Mouse (Mus musculus) lung, postnatal 0 days (tissue): ENCODE data around the gene Gm21149.
"Not testable (repeated sequence)": the region's sequence is repeated elsewhere in the genome, so short reads cannot be mapped to it uniquely, and the experiment has no call there.

Experiments used
- CTCF ChIP-seq: IDR thresholded peaks from 2 replicates; pipeline ENCODE4 v1.5.1; 2016; ENCODE audit warnings: antibody characterized with exemption, mild to moderate bottlenecking
- EP300 ChIP-seq: IDR thresholded peaks from 2 replicates; pipeline ENCODE4 v1.6.1; 2016; ENCODE audit warnings: antibody characterized with exemption, mild to moderate bottlenecking, control low read depth

DNA sequence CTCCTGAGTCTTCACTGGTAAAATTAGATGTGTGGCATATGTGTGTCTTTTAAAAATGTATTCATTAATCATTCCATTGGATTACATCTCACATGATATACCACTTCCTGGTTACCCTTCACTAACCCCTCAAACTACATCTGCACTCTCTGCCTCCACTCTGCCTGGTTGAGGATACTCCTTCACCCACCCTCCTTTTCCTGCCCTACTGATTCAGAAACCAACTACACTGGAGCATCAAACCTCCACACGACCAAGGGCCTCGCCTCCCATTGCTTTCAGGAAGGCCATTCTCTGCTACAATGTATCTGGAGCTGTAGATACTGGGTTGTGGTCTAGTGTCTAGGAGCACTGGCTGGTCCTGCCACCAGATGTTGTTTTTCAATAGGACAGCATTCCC, 6.5 kb upstream of the Gm21149 start:
- TF ChIP-seq CTCF, EP300: not testable (repeated sequence)
